Mouse (Mus musculus): ENCODE measurements around the gene Rad50.

DNA sequence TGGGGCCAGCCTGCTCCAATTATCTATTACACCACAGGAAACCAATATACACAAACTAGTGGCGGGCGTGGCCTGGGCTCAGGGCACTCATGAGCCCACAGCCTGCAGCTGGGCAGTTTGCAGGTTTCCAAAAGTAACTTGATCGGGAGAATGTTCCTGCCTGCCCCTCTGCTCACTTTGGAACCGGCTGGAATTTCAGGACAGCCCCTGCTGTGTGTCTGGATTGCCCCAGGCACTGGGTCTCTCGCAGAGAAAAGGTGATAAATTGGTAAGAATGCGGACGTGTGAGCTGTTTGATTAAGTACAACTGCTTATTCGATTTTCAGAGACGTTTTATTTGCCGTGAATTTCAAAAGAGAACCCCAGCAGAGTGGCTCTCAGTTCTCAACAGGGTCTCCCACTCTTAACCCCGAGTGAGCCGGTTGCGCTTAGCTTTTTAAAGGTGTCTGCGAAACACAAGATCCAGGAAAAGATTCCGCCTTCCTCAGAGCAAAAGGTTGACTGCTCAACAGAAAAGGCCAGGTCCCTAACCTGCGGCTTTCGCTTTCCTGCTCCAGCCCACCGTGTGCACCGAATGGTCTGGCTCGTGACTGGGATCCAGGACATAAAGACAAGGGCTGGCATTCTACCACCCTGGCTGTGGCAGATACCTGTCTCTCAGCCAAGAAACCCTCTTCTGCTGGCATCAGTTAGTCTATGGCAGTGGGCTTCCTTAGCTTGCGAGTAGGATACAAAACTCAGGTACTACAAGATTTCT lies 69.9 kb downstream of the Rad50 start:
- TF ChIP-seq CTCF (IDR thresholded peaks at IDR 0.05; ENCODE audit: low read depth, low read length) (no peak), POLR2A (IDR thresholded peaks at IDR 0.05; ENCODE audit: borderline replicate concordance, low read depth, low read length) (no peak)

Measured in bone marrow macrophage, adult 2 months (primary cell).